Mouse (Mus musculus) forebrain, embryonic 11.5 days (tissue): Measurements from ENCODE around the gene Pkd1l1. TPM values are rescaled to one million over a fixed set of nuclear protein-coding genes. Genes with fewer than 3 reads are reported as not detected.

Experiments
- ATAC-seq: fragments of 200-750 bp; cut with Nextera tagmentation; replicated peaks from 2 replicates; pipeline ENCODE4 v1.8.0; 2017; ENCODE audit warnings: moderate TSS enrichment; ENCODE audit not compliant: low FRiP score
- DNase-seq: peaks from one replicate; pipeline ENCODE4 v3.0.0-alpha.2; 2017; ENCODE audit warnings: low spot score
- H3K27ac ChIP-seq: fragments of 300-500 bp; sonication (generic); 2 replicates; pipeline ENCODE4 v1.5.1; 2014; ENCODE audit warnings: low read depth, low read length
- H3K27me3 ChIP-seq: fragments of 300-500 bp; sonication (generic); 2 replicates; pipeline ENCODE4 v1.6.1; 2014; ENCODE audit warnings: mild to moderate bottlenecking, low read length, mixed read lengths; ENCODE audit not compliant: control insufficient read depth, insufficient read depth
- H3K36me3 ChIP-seq: fragments of 300-500 bp; sonication (generic); 2 replicates; pipeline ENCODE4 v1.6.1; 2014; ENCODE audit warnings: mild to moderate bottlenecking, low read length, moderate library complexity, mixed read lengths; ENCODE audit not compliant: control insufficient read depth, insufficient read depth
- H3K4me1 ChIP-seq: fragments of 300-500 bp; sonication (generic); replicated peaks from 2 replicates; pipeline ENCODE4 v1.6.1; 2014; ENCODE audit warnings: low read length, mixed read lengths; ENCODE audit not compliant: control insufficient read depth, insufficient read depth
- H3K4me2 ChIP-seq: fragments of 300-500 bp; sonication (generic); 2 replicates; pipeline ENCODE4 v1.6.1; 2014; ENCODE audit warnings: low read depth, mild to moderate bottlenecking, low read length, moderate library complexity, mixed read lengths; ENCODE audit not compliant: severe bottlenecking
- H3K4me3 ChIP-seq: fragments of 300-500 bp; sonication (generic); 2 replicates; pipeline ENCODE4 v1.5.1; 2014; ENCODE audit warnings: low read depth, low read length
- H3K9ac ChIP-seq: fragments of 300-500 bp; sonication (generic); 2 replicates; pipeline ENCODE4 v1.6.1; 2014; ENCODE audit warnings: low read length
- H3K9me3 ChIP-seq: fragments of 300-500 bp; sonication (generic); 2 replicates; pipeline ENCODE4 v1.6.1; 2016; ENCODE audit warnings: low read length, mixed read lengths; ENCODE audit not compliant: control insufficient read depth
- WGBS: fragments of 180-500 bp; shearing (Covaris S2); extraction: QIAGEN DNeasy Blood & Tissue Kit; methylation state at CpG from one replicate; pipeline ENCODE4 v1.1.7; 2014; 5-methylcytosine and 5-hydroxymethylcytosine counted together
- polyA plus RNA-seq: library from polyadenylated mRNA; unstranded; fragments of >200 nt; fragmentation: Nextera tagmentation; extraction: Ambion mirVana; gene quantifications from 2 replicates; pipeline ENCODE4 v1.2.1, GENCODE M21; 2014

Pkd1l1 gene
- polyA plus RNA-seq, 1 experiment from 2014 or later = not detected

GRCm38 (mm10) chr11:8807009-8807408, 166.1 kb downstream of the Pkd1l1 start:
- no peaks in the 10 kb centered on the region for H3K27me3 ChIP-seq
- H3K27ac ChIP-seq = no peak overlapping the region
- no peak for ATAC-seq
- H3K4me3 ChIP-seq = no peak overlapping the region
- H3K9me3 ChIP-seq = no peaks in the 10 kb centered on the region
- H3K4me1 ChIP-seq = 0 out of 2 replicates have a peak, but pooled peaks cover 2% of the 10 kb centered on the region
- no peak for DNase-seq
- no peak overlapping the region for H3K9ac ChIP-seq
- H3K36me3 ChIP-seq = no peaks in the 10 kb centered on the region
- WGBS = 82% methylated on average over 4 of the region's 4 CpGs
- no peak overlapping the region for H3K4me2 ChIP-seq

- WGBS = 80% methylated on average over 3 of the region's 3 CpGs
- Histone ChIP-seq H3K27ac (no peak overlapping the region), H3K4me3 (no peak overlapping the region), H3K9ac (no peak overlapping the region), H3K4me1 (no peaks in the 10 kb centered on the region), H3K9me3 (no peaks in the 10 kb centered on the region), H3K36me3 (no peaks in the 10 kb centered on the region), H3K27me3 (no peaks in the 10 kb centered on the region), H3K4me2 (no peak overlapping the region)
- ATAC-seq (no peak), DNase-seq (no peak)
These were observed 168.9 kb downstream of the Pkd1l1 start for GRCm38 (mm10) chr11:8804178-8804577.

- Histone ChIP-seq H3K4me3 (no peak overlapping the region), H3K27ac (no peak overlapping the region), H3K9ac (no peak overlapping the region), H3K27me3 (no peaks in the 10 kb centered on the region), H3K4me1 (no peaks in the 10 kb centered on the region), H3K36me3 (no peaks in the 10 kb centered on the region), H3K9me3 (no peaks in the 10 kb centered on the region), H3K4me2 (no peak overlapping the region)
- 82% methylated on average over 5 of the region's 5 CpGs for WGBS
- ATAC-seq (no peak), DNase-seq (no peak)
These were observed 175.6 kb downstream of the Pkd1l1 start for GRCm38 (mm10) chr11:8797486-8797885.

- H3K27ac ChIP-seq = no peak overlapping the region
- H3K9me3 ChIP-seq = no peaks in the 10 kb centered on the region
- no peak overlapping the region for H3K9ac ChIP-seq
- DNase-seq (no peak), ATAC-seq (no peak)
- no peak overlapping the region for H3K4me2 ChIP-seq
- 93% methylated on average over 3 of the region's 3 CpGs for WGBS
- no peaks in the 10 kb centered on the region for H3K4me1 ChIP-seq
- no peaks in the 10 kb centered on the region for H3K27me3 ChIP-seq
- no peaks in the 10 kb centered on the region for H3K36me3 ChIP-seq
- no peak overlapping the region for H3K4me3 ChIP-seq
These were observed 178.0 kb downstream of the Pkd1l1 start for GRCm38 (mm10) chr11:8795031-8795430.

- ATAC-seq (no peak), DNase-seq (no peak)
- 86% methylated on average over 2 of the region's 2 CpGs for WGBS
- Histone ChIP-seq H3K27ac (no peak overlapping the region), H3K36me3 (no peaks in the 10 kb centered on the region), H3K9me3 (no peaks in the 10 kb centered on the region), H3K4me2 (no peak overlapping the region), H3K4me3 (no peak overlapping the region), H3K9ac (no peak overlapping the region), H3K27me3 (no peaks in the 10 kb centered on the region), H3K4me1 (no peaks in the 10 kb centered on the region)
These were observed 180.9 kb downstream of the Pkd1l1 start for GRCm38 (mm10) chr11:8792146-8792545.

- Histone ChIP-seq H3K4me2 (no peak overlapping the region), H3K27ac (no peak overlapping the region), H3K9me3 (no peaks in the 10 kb centered on the region), H3K4me3 (no peak overlapping the region), H3K9ac (no peak overlapping the region), H3K4me1 (no peaks in the 10 kb centered on the region), H3K27me3 (no peaks in the 10 kb centered on the region), H3K36me3 (no peaks in the 10 kb centered on the region)
- WGBS = 82% methylated on average over 5 of the region's 5 CpGs
- ATAC-seq (no peak), DNase-seq (no peak)
These were observed 183.9 kb downstream of the Pkd1l1 start for GRCm38 (mm10) chr11:8789186-8789585.

- Histone ChIP-seq H3K9me3 (no peaks in the 10 kb centered on the region), H3K9ac (no peak overlapping the region), H3K4me3 (no peak overlapping the region), H3K27ac (no peak overlapping the region), H3K4me2 (no peak overlapping the region), H3K36me3 (no peaks in the 10 kb centered on the region), H3K4me1 (no peaks in the 10 kb centered on the region), H3K27me3 (no peaks in the 10 kb centered on the region)
- ATAC-seq (no peak), DNase-seq (no peak)
- 92% methylated on average over 3 of the region's 3 CpGs for WGBS
These were observed 185.5 kb downstream of the Pkd1l1 start for GRCm38 (mm10) chr11:8787604-8788003.

- Histone ChIP-seq H3K4me1 (no peaks in the 10 kb centered on the region), H3K9me3 (no peaks in the 10 kb centered on the region), H3K4me3 (no peak overlapping the region), H3K27ac (no peak overlapping the region), H3K4me2 (no peak overlapping the region), H3K36me3 (no peaks in the 10 kb centered on the region), H3K9ac (no peak overlapping the region), H3K27me3 (no peaks in the 10 kb centered on the region)
- WGBS = 85% methylated on average over 4 of the region's 4 CpGs
- ATAC-seq (no peak), DNase-seq (no peak)
These were observed 188.7 kb downstream of the Pkd1l1 start for GRCm38 (mm10) chr11:8784413-8784812.

- no peak overlapping the region for H3K27ac ChIP-seq
- ATAC-seq (no peak), DNase-seq (no peak)
- 80% methylated on average over 3 of the region's 3 CpGs for WGBS
- H3K9me3 ChIP-seq = no peaks in the 10 kb centered on the region
- no peaks in the 10 kb centered on the region for H3K4me1 ChIP-seq
- H3K27me3 ChIP-seq = no peaks in the 10 kb centered on the region
- no peak overlapping the region for H3K9ac ChIP-seq
- no peaks in the 10 kb centered on the region for H3K36me3 ChIP-seq
- H3K4me3 ChIP-seq = no peak overlapping the region
- H3K4me2 ChIP-seq = no peak overlapping the region
These were observed 191.0 kb downstream of the Pkd1l1 start for GRCm38 (mm10) chr11:8782141-8782465.
